Mouse (Mus musculus) CD8-positive naive resting alpha-beta T cell, adult 57 days (primary cell): Measurements from ENCODE around the gene Zfp207. TPM values are rescaled to one million over a fixed set of nuclear protein-coding genes. Genes with fewer than 3 reads are reported as not detected.

Experiments
- total RNA-seq: library from RNA; stranded (reverse); gene quantifications from one replicate; pipeline ENCODE4 v1.2.4, GENCODE M21; 2023

Zfp207 gene
- total RNA-seq: 164 TPM

GRCm38 (mm10) chr11:80383019-80383625 is at the start of gene Zfp207:
Zfp207 (plus strand) TSS chr11:80383279.

GRCm38 (mm10) chr11:80377712-80378451 is 5.2 kb upstream of the Zfp207 start, which contains the start of gene 5730455P16Rik:
5730455P16Rik (minus strand) TSS chr11:80378034.

GRCm38 (mm10) chr11:80428381-80429008 is 45.4 kb downstream of the Zfp207 start, which contains the start of gene Psmd11:
Psmd11 (plus strand) TSS chr11:80428615.

Other genes with a start within 250 kb of the Zfp207 start
- 4.8 TPM for gene Tefm, start 241.1 kb upstream of the Zfp207 start, total RNA-seq
- gene Adap2, start 229.2 kb upstream of the Zfp207 start, total RNA-seq: 1.0 TPM
- gene Rnf135, start 199.4 kb upstream of the Zfp207 start, total RNA-seq: 3.3 TPM
- 47.3 TPM for gene Rhot1, start 174.3 kb upstream of the Zfp207 start, total RNA-seq
- 0.34 TPM for gene Rhbdl3, start 82.4 kb upstream of the Zfp207 start, total RNA-seq
- gene 5730455P16Rik, start 5.2 kb upstream of the Zfp207 start, total RNA-seq: 14.7 TPM
- 84.9 TPM for gene Psmd11, start 45.3 kb downstream of the Zfp207 start, total RNA-seq
- gene Cdk5r1, start 93.7 kb downstream of the Zfp207 start, total RNA-seq: 2.4 TPM